Mouse (Mus musculus) kidney, postnatal 36 days (tissue): ENCODE measurements around the gene Fbxl15.

Experiments
- DNase-seq, 2 experiments: peaks; one replicate each; pipeline ENCODE4 v3.0.0; 2021 to 2022; ENCODE audit warnings: mixed read lengths in 2 of 2

Fbxl15 gene

GRCm38 (mm10) chr19:46328081-46329030 lies at the start of gene Fbxl15:
Gene Fbxl15, plus strand, starts transcription at chr19:46328184.
- peak; percentile 95 for DNase-seq

DNA sequence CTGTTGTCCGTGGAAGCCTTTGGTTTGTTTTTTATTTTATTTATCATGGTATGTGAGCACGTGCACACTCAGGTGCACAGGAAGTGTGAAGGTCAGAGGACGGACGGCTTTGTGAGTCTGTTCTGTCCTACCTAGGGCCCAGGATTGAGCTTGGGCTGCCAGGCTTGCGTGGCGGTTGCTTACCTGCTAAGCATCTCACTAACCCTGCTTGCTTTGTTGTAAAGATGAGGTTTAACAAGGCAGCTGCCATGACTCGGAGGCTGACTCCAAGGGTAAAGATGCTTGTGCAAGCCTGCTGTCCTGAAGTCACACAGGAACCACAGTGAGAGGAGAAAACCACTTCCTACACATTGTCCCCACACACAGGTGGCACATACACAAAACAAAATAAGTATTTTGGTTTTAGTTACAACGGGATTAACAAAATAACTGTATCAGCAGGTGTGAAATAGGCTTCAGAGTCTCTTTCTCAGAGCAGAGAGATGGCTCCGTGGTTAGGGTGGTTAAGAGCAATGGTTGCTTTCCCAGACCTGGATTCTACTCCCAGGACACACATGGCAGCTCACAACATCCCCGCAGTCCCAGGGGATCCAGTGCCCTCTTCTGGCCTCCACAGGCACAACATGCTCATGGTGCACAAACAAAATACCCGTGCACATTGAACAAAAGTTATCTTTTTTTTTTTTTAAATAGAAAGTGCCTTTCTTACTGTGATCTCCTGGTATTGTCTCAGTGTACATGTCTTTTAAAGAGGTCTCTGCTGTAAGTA lies 45.7 kb upstream of the Fbxl15 start:
- peak in 1 of 2 experiments; percentile 30 for DNase-seq

DNA sequence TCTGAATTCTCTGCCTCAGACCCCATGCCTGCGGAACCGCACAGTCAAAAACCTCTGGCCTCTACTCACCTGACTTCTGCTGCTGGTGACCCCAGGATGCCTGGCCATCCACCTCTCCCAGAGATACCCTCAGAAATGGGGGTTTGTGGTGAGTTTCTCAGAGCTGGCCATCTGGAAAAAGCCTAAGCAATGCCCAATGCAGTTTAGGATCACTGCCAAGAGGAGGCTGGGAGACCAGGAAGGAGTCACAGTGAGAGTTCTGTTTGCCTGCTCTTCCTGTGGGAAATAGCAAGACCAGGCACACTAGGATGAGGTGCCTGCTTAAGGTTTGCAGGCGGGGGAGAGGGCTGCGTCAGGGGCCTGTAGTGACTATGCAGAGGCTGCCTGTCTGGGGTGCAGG lies 43.3 kb upstream of the Fbxl15 start:
- DNase-seq: no peak

- DNase-seq: no peak
These were observed 42.4 kb upstream of the Fbxl15 start for GRCm38 (mm10) chr19:46285631-46286030.

DNA sequence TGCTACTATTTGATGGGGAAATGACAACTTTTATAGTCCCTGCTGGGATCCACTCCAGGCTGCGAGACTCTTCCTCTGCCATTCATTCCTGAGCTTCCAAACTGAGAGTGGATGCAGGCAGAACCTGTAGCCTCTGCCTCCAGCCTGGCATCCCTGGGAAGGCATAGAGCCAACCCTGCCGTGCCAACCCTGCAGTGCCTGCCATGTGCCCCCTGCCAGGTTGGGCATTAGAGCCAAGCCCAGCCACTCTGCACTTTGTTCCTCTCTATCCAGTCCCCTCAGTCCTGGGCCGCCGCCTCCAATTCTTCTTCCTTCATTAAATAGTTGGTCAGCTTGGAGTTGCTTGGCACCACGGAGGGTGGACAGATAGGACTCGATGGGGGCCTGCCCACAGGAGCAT lies 41.9 kb upstream of the Fbxl15 start:
- peak; percentile 17 to 69 for DNase-seq

DNA sequence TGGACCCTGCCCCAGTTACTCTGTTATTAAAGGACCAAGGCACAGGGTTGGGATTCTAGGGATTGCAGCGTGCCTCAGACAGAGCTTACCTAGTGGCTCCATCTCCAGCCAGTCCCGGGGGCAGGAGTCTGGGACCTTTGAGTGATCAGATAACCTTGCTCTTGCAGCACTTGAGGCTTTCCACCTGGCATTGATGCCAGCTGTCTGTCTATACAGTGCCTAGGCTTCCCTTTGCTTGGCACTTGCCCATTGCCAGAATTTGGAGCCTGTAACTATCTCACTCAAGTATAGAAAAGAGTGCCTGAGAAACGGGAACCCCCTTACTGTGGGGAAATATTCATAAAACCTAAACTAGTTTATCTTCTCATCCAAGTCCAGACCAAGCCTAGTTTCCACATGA lies 41.1 kb upstream of the Fbxl15 start:
- no peak for DNase-seq

DNA sequence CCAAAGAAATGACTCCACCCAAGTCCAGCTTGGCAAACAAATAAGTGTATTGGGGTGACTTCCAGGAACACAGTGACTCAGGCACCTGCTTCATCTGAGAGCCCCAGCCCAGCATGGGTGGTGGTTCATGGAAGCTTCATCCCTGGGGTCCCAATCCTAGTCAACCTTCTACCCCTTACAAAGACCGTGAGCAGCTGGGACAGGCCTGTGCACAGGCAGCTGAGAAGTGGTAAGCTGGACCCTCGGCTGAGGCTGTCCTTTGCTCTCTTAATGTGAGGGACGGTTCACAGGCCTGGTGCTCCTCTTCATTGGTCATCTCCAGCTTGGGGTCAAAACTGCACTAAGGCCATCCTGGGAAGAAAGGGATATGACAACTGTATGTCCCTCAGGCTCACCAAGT lies 40.4 kb upstream of the Fbxl15 start:
- no peak for DNase-seq

GRCm38 (mm10) chr19:46290535-46291105 lies 37.4 kb upstream of the Fbxl15 start:
- DNase-seq: no peak

- no peak for DNase-seq
These were observed 31.0 kb upstream of the Fbxl15 start for GRCm38 (mm10) chr19:46296938-46297337.

- no peak for DNase-seq
These were observed 27.5 kb upstream of the Fbxl15 start for GRCm38 (mm10) chr19:46300294-46301045.

DNA sequence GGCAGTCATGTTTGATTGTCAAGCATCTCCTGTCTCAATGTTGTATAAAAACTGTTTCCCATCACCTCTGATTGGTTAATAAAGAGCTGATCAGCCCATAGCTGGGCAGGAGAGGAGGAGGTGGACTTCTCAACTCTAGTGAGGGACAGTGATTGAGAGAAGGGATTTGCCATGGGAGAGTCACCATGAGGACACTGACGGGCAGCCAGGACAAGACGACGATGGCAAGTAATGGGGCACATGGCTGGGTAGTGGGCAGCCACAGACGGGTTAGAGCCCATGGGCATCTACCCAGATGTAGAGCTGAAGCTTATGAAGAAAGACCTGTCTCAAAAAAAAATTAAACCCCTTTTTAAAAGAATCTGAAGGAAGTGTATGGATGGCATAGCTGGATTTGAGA lies 25.4 kb upstream of the Fbxl15 start:
- no peak for DNase-seq

DNA sequence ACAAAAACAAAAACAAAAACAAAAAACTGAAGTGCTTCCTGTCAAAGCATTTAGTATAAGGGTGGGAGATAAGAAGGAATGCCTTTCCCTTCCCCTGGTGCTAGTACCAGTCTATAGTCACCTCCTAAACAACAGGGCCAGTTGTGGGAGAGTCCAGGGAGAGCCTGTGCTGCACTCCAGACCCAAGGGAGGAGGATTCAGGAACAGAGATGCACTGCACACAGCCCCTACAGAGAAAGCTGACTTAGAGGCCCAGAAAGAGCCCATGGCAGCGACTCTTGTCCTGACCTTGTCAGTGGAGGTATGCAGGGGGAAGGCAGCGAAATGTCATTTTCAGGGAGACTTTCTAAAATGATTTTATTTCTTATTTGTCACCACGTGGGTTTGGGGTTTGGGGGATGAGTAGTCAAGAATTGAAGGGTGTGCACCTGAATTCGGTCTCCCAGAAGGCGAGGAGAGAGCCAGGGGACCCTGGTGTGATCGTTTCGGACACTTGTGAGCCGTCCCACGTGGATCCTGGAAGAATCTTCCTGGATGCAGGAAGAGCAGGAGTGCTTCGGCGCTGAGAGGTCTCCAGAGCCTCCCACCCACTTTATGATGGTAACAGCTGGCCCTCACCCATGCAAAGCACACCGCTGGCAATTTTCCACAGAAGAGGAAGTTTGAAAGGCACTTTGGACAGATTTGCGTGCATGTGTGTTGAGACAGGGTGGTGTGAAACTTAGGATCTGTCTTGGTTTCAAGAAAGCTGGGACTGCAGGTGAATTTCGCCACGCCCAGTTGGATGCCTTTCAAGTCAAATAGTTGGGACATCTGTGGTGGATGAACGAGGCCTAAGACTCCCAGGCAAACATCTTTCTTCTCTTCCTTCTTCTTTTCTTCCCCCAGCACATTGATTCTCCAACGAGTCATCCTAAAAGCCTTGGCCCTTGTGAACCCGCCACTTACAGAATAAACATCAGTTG lies 24.5 kb upstream of the Fbxl15 start:
- DNase-seq: no peak

- DNase-seq: peak; percentile 95 to 97
These were observed 23.7 kb upstream of the Fbxl15 start, which contains the start of gene Nfkb2 for GRCm38 (mm10) chr19:46304216-46304841. Gene Nfkb2, plus strand, starts transcription at chr19:46304320.

GRCm38 (mm10) chr19:46304908-46305333 lies 23.1 kb upstream of the Fbxl15 start:
- DNase-seq: peak in 1 of 2 experiments; percentile 49

DNA sequence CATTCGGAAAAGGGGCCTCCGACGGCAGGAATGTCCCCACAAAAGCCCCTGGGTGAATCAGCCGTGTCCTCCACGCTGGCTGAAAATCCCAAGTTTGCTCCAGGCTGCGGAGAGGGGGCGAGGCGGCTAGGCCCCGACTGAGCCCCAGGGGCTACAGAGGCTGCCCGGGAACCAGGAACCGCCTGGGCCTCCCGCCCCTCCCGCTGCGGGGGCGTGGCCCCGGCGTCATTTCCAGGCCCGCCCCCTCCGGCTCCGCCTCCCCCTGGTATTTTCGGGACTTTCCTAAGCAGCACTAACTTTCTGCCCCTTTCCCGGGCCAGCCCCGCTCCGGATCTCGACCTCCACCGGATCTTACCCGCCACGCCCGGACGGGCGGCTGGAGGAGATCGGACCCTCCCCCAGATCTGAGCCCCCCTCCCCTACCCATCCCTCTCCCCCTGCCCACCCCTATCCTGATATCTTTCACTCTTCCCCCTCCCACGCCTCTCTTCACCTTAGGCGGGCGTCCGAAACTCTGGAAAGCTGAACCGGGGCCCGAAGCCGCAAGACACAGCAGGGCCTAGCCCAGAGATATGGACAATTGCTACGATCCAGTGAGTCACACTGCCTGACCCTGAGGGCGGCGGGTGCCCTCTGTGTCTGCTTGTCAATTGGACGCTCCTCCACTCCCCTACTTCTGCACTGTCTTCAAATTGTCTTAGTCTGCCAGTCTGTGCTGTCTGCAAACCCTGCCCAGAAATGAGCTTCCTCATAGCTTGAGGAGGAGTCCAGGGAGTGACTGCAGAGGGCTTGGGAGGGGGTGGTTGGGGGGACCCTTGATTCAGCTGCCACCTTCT lies 22.3 kb upstream of the Fbxl15 start:
- DNase-seq: peak; percentile 91 to 95

GRCm38 (mm10) chr19:46306268-46306610 lies 21.7 kb upstream of the Fbxl15 start:
- DNase-seq: no peak

GRCm38 (mm10) chr19:46306751-46307289 lies 21.2 kb upstream of the Fbxl15 start:
- peak in 1 of 2 experiments; percentile 1 for DNase-seq

DNA sequence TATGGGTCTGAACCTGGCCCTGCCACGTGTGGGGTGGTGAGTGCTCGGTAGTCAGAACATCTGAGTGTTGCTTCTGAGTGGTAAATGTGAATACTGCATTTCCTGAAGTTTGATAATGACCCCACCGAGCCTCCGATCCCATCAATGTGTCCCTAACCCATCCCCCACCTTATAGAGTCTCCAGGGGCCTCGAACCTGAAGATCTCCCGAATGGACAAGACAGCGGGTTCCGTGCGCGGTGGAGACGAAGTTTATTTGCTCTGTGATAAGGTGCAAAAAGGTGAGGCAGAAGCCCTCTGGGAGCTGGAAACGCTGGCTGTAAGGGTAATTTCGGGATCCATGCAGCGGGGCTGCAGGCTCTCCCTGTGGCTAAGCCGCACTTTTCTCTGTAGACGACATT lies 20.2 kb upstream of the Fbxl15 start:
- DNase-seq: no peak

GRCm38 (mm10) chr19:46308303-46308702 lies 19.7 kb upstream of the Fbxl15 start:
- peak in 1 of 2 experiments; percentile 1 for DNase-seq
